Mouse (Mus musculus) retina, postnatal 7 days (tissue): ENCODE results near the gene Olfr691.
"Not testable (repeated sequence)": the region's sequence is repeated elsewhere in the genome, so short reads cannot be mapped to it uniquely, and the experiment has no call there.

Experiments
- DNase-seq: peaks from one replicate; pipeline ENCODE4 v3.0.0-alpha.2; 2012; ENCODE audit warnings: low read depth, low spot score

The Olfr691 gene

GRCm38 (mm10) chr7:105342170-105342569 is at the start of gene Olfr691:
Gene Olfr691, minus strand, starts transcription at chr7:105342270.
- DNase-seq = no peak

GRCm38 (mm10) chr7:105390236-105390635 is 48.2 kb upstream of the Olfr691 start:
- DNase-seq = no peak

- no peak for DNase-seq
Measured at GRCm38 (mm10) chr7:105387696-105388095, 45.6 kb upstream of the Olfr691 start.

- no peak for DNase-seq
Measured at GRCm38 (mm10) chr7:105380329-105380728, 38.3 kb upstream of the Olfr691 start.

GRCm38 (mm10) chr7:105374866-105375265 is 32.8 kb upstream of the Olfr691 start, which contains the start of gene Gm5901:
Gene Gm5901, plus strand, starts transcription at chr7:105375038.
- no peak for DNase-seq

- no peak for DNase-seq
Measured at GRCm38 (mm10) chr7:105373976-105374375, 31.9 kb upstream of the Olfr691 start.

GRCm38 (mm10) chr7:105373509-105373908 is 31.4 kb upstream of the Olfr691 start:
- DNase-seq = no peak

GRCm38 (mm10) chr7:105372912-105373311 is 30.8 kb upstream of the Olfr691 start:
- no peak for DNase-seq

- DNase-seq = no peak
Measured at GRCm38 (mm10) chr7:105368521-105368920, 26.5 kb upstream of the Olfr691 start.

- DNase-seq = no peak
Measured at GRCm38 (mm10) chr7:105367930-105368329, 25.9 kb upstream of the Olfr691 start, which contains the start of gene Olfr692. Gene Olfr692, plus strand, starts transcription at chr7:105368230.

GRCm38 (mm10) chr7:105367268-105367667 is 25.2 kb upstream of the Olfr691 start:
- DNase-seq = no peak

GRCm38 (mm10) chr7:105361713-105362112 is 19.6 kb upstream of the Olfr691 start:
- no peak for DNase-seq

GRCm38 (mm10) chr7:105356487-105356886 is 14.4 kb upstream of the Olfr691 start:
- DNase-seq = not testable (repeated sequence)

- not testable (repeated sequence) for DNase-seq
Measured at GRCm38 (mm10) chr7:105356064-105356463, 14.0 kb upstream of the Olfr691 start.

GRCm38 (mm10) chr7:105342752-105343151 is 682 bp upstream of the Olfr691 start:
- no peak for DNase-seq

- DNase-seq = no peak
Measured at GRCm38 (mm10) chr7:105334004-105334403, 8.1 kb downstream of the Olfr691 start, which contains the start of gene Olfr690. Gene Olfr690, minus strand, starts transcription at chr7:105334104.

- no peak for DNase-seq
Measured at GRCm38 (mm10) chr7:105325302-105325701, 16.8 kb downstream of the Olfr691 start.

GRCm38 (mm10) chr7:105310865-105311264 is 31.2 kb downstream of the Olfr691 start, which contains the start of gene Olfr689:
Gene Olfr689, plus strand, starts transcription at chr7:105311165.
- DNase-seq = no peak

GRCm38 (mm10) chr7:105290051-105290450 is 52.0 kb downstream of the Olfr691 start:
- DNase-seq = no peak

- DNase-seq = no peak
Measured at GRCm38 (mm10) chr7:105287795-105288194, 54.3 kb downstream of the Olfr691 start, which contains the start of gene Olfr688. Gene Olfr688, plus strand, starts transcription at chr7:105288095.
